Mouse (Mus musculus) hindbrain, postnatal 0 days (tissue): ENCODE measurements at regions not wholly inside any gene's neighbourhood (a gene's known extent, or its start where the extent isn't known, plus 50 kb on each side); places are given as distances from the start of the nearest gene placed in this dataset.
A peak's percentile ranks its signal among the peaks of the same experiment; 100 is the strongest.

Source experiments
- ATAC-seq: fragments of 200-750 bp; cut with Nextera tagmentation; 2 replicates; pipeline ENCODE4 v1.8.0; 2017; ENCODE audit warnings: mild to moderate bottlenecking, moderate TSS enrichment, moderate library complexity
- DNase-seq: peaks from one replicate; pipeline ENCODE4 v3.0.0-alpha.2; 2015; ENCODE audit warnings: low spot score
- H3K27ac ChIP-seq: fragments of 300-500 bp; sonication (generic); 2 replicates; pipeline ENCODE4 v1.5.1; 2014; ENCODE audit warnings: mild to moderate bottlenecking
- H3K27me3 ChIP-seq: fragments of 300-500 bp; sonication (generic); 2 replicates; pipeline ENCODE4 v1.6.1; 2014; ENCODE audit warnings: low read length, mixed read lengths; ENCODE audit not compliant: insufficient read depth
- H3K36me3 ChIP-seq: fragments of 300-500 bp; sonication (generic); 2 replicates; pipeline ENCODE4 v1.6.1; 2014; ENCODE audit warnings: low read length, mixed read lengths; ENCODE audit not compliant: insufficient read depth
- H3K4me1 ChIP-seq: fragments of 300-500 bp; sonication (generic); 2 replicates; pipeline ENCODE4 v1.6.1; 2014; ENCODE audit warnings: antibody characterized with exemption, low read length, mixed read lengths; ENCODE audit not compliant: insufficient read depth
- H3K4me2 ChIP-seq: fragments of 300-500 bp; sonication (generic); 2 replicates; pipeline ENCODE4 v1.6.1; 2014; ENCODE audit warnings: low read depth, mild to moderate bottlenecking, low read length, moderate library complexity, mixed read lengths
- H3K4me3 ChIP-seq: fragments of 300-500 bp; sonication (generic); 2 replicates; pipeline ENCODE4 v1.5.1; 2014; ENCODE audit warnings: low read length
- H3K9ac ChIP-seq: fragments of 300-500 bp; sonication (generic); replicated peaks from 2 replicates; pipeline ENCODE4 v1.6.1; 2014; ENCODE audit warnings: mild to moderate bottlenecking, low read length, moderate library complexity, mixed read lengths
- H3K9me3 ChIP-seq: fragments of 300-500 bp; sonication (generic); 2 replicates; pipeline ENCODE4 v1.6.1; 2016; ENCODE audit warnings: low read length, mixed read lengths
- CTCF ChIP-seq: IDR thresholded peaks from 2 replicates; pipeline ENCODE4 v1.5.1; 2016; ENCODE audit warnings: antibody characterized with exemption, control low read depth, low read depth
- WGBS: fragments of 180-500 bp; shearing (Covaris S2); extraction: QIAGEN DNeasy Blood & Tissue Kit; methylation state at CpG from one replicate; pipeline ENCODE4 v1.1.7; 2014; 5-methylcytosine and 5-hydroxymethylcytosine counted together

GRCm38 (mm10) chr2:133020173-133020837, 74.6 kb upstream of the Fermt1 start:
- Histone ChIP-seq H3K9ac (no peak overlapping the region), H3K4me3 (no peak overlapping the region), H3K27ac (no peak overlapping the region), H3K9me3 (no peaks in the 10 kb centered on the region), H3K4me2 (no peak overlapping the region), H3K36me3 (no peaks in the 10 kb centered on the region), H3K4me1 (no peaks in the 10 kb centered on the region), H3K27me3 (no peaks in the 10 kb centered on the region)
- WGBS = 24% methylated on average over 11 of the region's 11 CpGs
- ATAC-seq (peak; percentile 78; the same call in 1 of the 2 replicates), DNase-seq (peak; percentile 93)
- peak; percentile 94 for TF ChIP-seq CTCF

GRCm38 (mm10) chr2:133021244-133021643, 75.5 kb upstream of the Fermt1 start:
- no peak for ATAC-seq
- WGBS = 92% methylated on average over 3 of the region's 3 CpGs

GRCm38 (mm10) chr2:133027038-133027437, 81.3 kb upstream of the Fermt1 start:
- DNase-seq = no peak
- 73% methylated on average over 2 of the region's 2 CpGs for WGBS

More at GRCm38 (mm10) chr2:133021244-133021643, 75.5 kb upstream of the Fermt1 start:
- no peak overlapping the region for H3K27ac ChIP-seq
- H3K36me3 ChIP-seq = no peaks in the 10 kb centered on the region
- no peak for DNase-seq
- H3K4me2 ChIP-seq = no peak overlapping the region
- no peaks in the 10 kb centered on the region for H3K9me3 ChIP-seq
- no peaks in the 10 kb centered on the region for H3K4me1 ChIP-seq
- no peak for TF ChIP-seq CTCF
- no peak overlapping the region for H3K4me3 ChIP-seq
- H3K9ac ChIP-seq = no peak overlapping the region
- no peaks in the 10 kb centered on the region for H3K27me3 ChIP-seq

GRCm38 (mm10) chr2:133035421-133035820, 89.7 kb upstream of the Fermt1 start:
- ATAC-seq = no peak
- 71% methylated on average over 3 of the region's 3 CpGs for WGBS

More at GRCm38 (mm10) chr2:133027038-133027437, 81.3 kb upstream of the Fermt1 start:
- no peak overlapping the region for H3K9ac ChIP-seq
- no peaks in the 10 kb centered on the region for H3K36me3 ChIP-seq
- H3K4me3 ChIP-seq = no peak overlapping the region
- no peak overlapping the region for H3K27ac ChIP-seq
- H3K4me2 ChIP-seq = no peak overlapping the region
- H3K9me3 ChIP-seq = no peaks in the 10 kb centered on the region
- no peak for TF ChIP-seq CTCF
- H3K4me1 ChIP-seq = no peaks in the 10 kb centered on the region
- ATAC-seq = no peak
- H3K27me3 ChIP-seq = no peaks in the 10 kb centered on the region

GRCm38 (mm10) chr2:133040708-133041107, 95.0 kb upstream of the Fermt1 start:
- Histone ChIP-seq H3K4me2 (no peak overlapping the region), H3K4me3 (no peak overlapping the region), H3K9ac (no peak overlapping the region), H3K9me3 (no peaks in the 10 kb centered on the region), H3K36me3 (no peaks in the 10 kb centered on the region), H3K27ac (no peak overlapping the region), H3K4me1 (no peaks in the 10 kb centered on the region), H3K27me3 (no peaks in the 10 kb centered on the region)
- no peak for ATAC-seq
- 89% methylated on average over 1 of the region's 1 CpGs for WGBS
- no peak for DNase-seq
- TF ChIP-seq CTCF = peak; percentile 45

More at GRCm38 (mm10) chr2:133035421-133035820, 89.7 kb upstream of the Fermt1 start:
- Histone ChIP-seq H3K4me1 (no peaks in the 10 kb centered on the region), H3K4me3 (no peak overlapping the region), H3K27me3 (no peaks in the 10 kb centered on the region), H3K9ac (no peak overlapping the region), H3K27ac (no peak overlapping the region), H3K9me3 (no peaks in the 10 kb centered on the region), H3K36me3 (no peaks in the 10 kb centered on the region), H3K4me2 (no peak overlapping the region)
- no peak for TF ChIP-seq CTCF
- DNase-seq = no peak

- H3K4me1 ChIP-seq = no peaks in the 10 kb centered on the region
- H3K36me3 ChIP-seq = no peaks in the 10 kb centered on the region
- H3K27ac ChIP-seq = no peak overlapping the region
- no peak overlapping the region for H3K9ac ChIP-seq
- no peaks in the 10 kb centered on the region for H3K9me3 ChIP-seq
- 59% methylated on average over 11 of the region's 11 CpGs for WGBS
- H3K4me3 ChIP-seq = no peak overlapping the region
- DNase-seq = peak; percentile 43
- TF ChIP-seq CTCF = no peak
- no peak overlapping the region for H3K4me2 ChIP-seq
- no peaks in the 10 kb centered on the region for H3K27me3 ChIP-seq
- ATAC-seq = 0 out of 2 replicates have a peak, but pooled peaks have one; percentile 47
These were observed 132.1 kb upstream of the Fermt1 start for GRCm38 (mm10) chr2:133077698-133078356.

- Histone ChIP-seq H3K4me1 (no peaks in the 10 kb centered on the region), H3K4me2 (no peak overlapping the region), H3K36me3 (no peaks in the 10 kb centered on the region), H3K9me3 (no peaks in the 10 kb centered on the region), H3K27me3 (no peaks in the 10 kb centered on the region), H3K27ac (no peak overlapping the region), H3K9ac (no peak overlapping the region), H3K4me3 (no peak overlapping the region)
- WGBS = 86% methylated on average over 7 of the region's 7 CpGs
- no peak for TF ChIP-seq CTCF
- DNase-seq (no peak), ATAC-seq (no peak)
These were observed 145.3 kb upstream of the Fermt1 start for GRCm38 (mm10) chr2:133090976-133091375.
